8 mouse cellular contexts compared by ENCODE assay signal in genomic region chr12:80063402-80064150, GRCm38 (mm10). TPM values are rescaled to one million over a fixed set of nuclear protein-coding genes. Genes with fewer than 3 reads are reported as not detected.
DNase-seq lines count a peak whose midpoint lies in the region; ATAC-seq and TF ChIP-seq lines count a peak whose summit lies in the region.

No protein-coding gene starts in this region.

- no peak overlapping the region for H3K9ac ChIP-seq in embryonic facial prominence, embryonic 12.5 days
- H3K9ac ChIP-seq in hindbrain, embryonic 14.5 days = no peak overlapping the region
- H3K9ac ChIP-seq in midbrain, postnatal 0 days (replicated peaks; ENCODE audit: low read length, poor library complexity, severe bottlenecking) = no peak overlapping the region

- no peaks in the 10 kb centered on the region for H3K36me3 ChIP-seq in embryonic facial prominence, embryonic 12.5 days
- no peaks in the 10 kb centered on the region for H3K36me3 ChIP-seq in hindbrain, embryonic 14.5 days (replicated peaks; ENCODE audit: control insufficient read depth, insufficient read depth)
- no peaks in the 10 kb centered on the region for H3K36me3 ChIP-seq in midbrain, postnatal 0 days (ENCODE audit: insufficient read depth, low read length)

- H3K4me3 ChIP-seq in left cerebral cortex, adult 2 months = no peak overlapping the region
- H3K4me3 ChIP-seq in embryonic facial prominence, embryonic 12.5 days = no peak overlapping the region
- no peak overlapping the region for H3K4me3 ChIP-seq in hindbrain, embryonic 14.5 days (replicated peaks; ENCODE audit: low read length)
- no peak overlapping the region for H3K4me3 ChIP-seq in midbrain, postnatal 0 days (ENCODE audit: low read depth, low read length)

- no peaks in the 10 kb centered on the region for H3K9me3 ChIP-seq in embryonic facial prominence, embryonic 12.5 days
- H3K9me3 ChIP-seq in hindbrain, embryonic 14.5 days (ENCODE audit: control insufficient read depth, low read length) = no peaks in the 10 kb centered on the region
- no peaks in the 10 kb centered on the region for H3K9me3 ChIP-seq in midbrain, postnatal 0 days (ENCODE audit: low read length)

- H3K4me2 ChIP-seq in embryonic facial prominence, embryonic 12.5 days (replicated peaks) = no peak overlapping the region
- H3K4me2 ChIP-seq in hindbrain, embryonic 14.5 days (replicated peaks) = no peak overlapping the region
- no peak overlapping the region for H3K4me2 ChIP-seq in midbrain, postnatal 0 days (ENCODE audit: low read depth, low read length, poor library complexity, severe bottlenecking)

- DNase-seq in left cerebral cortex, adult 2 months (ENCODE audit: extremely low spot score in 1 of 2, low spot score in 2 of 2) = no peak
- DNase-seq in left cerebral cortex, postnatal 36 days (ENCODE audit: low spot score in 2 of 2) = no peak
- no peak for DNase-seq in hindbrain, embryonic 14.5 days (ENCODE audit: low spot score)
- no peak for DNase-seq in midbrain, postnatal 0 days (ENCODE audit: low spot score)
- DNase-seq in adrenal gland, postnatal 4 days (ENCODE audit: low spot score in 2 of 2) = no peak
- no peak for DNase-seq in yolk sac, embryonic 10.5 days (ENCODE audit: low spot score)
- no peak for DNase-seq in right cerebral cortex, postnatal 14 days

- WGBS in embryonic facial prominence, embryonic 12.5 days = 36% methylated on average over 7 of the region's 7 CpGs
- 16% methylated on average over 7 of the region's 7 CpGs for WGBS in hindbrain, embryonic 14.5 days
- 25% methylated on average over 7 of the region's 7 CpGs for WGBS in midbrain, postnatal 0 days

- peak overlapping the region; percentile 56; the same call in 1 of the 2 replicates for H3K27ac ChIP-seq in left cerebral cortex, adult 2 months
- H3K27ac ChIP-seq in embryonic facial prominence, embryonic 12.5 days = peak overlapping the region; percentile 95
- peak overlapping the region; percentile 74 for H3K27ac ChIP-seq in hindbrain, embryonic 14.5 days
- peak overlapping the region; percentile 74 for H3K27ac ChIP-seq in midbrain, postnatal 0 days (ENCODE audit: low read depth, low read length)

- intact Hi-C loops in left cerebral cortex, adult 2 months (cut with DNase I) = no loop called here
- intact Hi-C loops in left cerebral cortex, postnatal 36 days (cut with DNase I) = loop anchor here (5.0 kb wide), 1 partner anchor 49 kb away; the partner anchor contains the start of gene Zfp36l1

- peaks cover 45% of the 10 kb centered on the region for H3K4me1 ChIP-seq in embryonic facial prominence, embryonic 12.5 days
- peaks cover 46% of the 10 kb centered on the region for H3K4me1 ChIP-seq in hindbrain, embryonic 14.5 days (replicated peaks; ENCODE audit: control insufficient read depth, insufficient read depth, low read length)
- H3K4me1 ChIP-seq in midbrain, postnatal 0 days (ENCODE audit: insufficient read depth, low read length) = peaks cover 27% of the 10 kb centered on the region

- no peak for TF ChIP-seq CTCF in left cerebral cortex, adult 2 months (IDR thresholded peaks at IDR 0.05)
- no peak for TF ChIP-seq CTCF in midbrain, postnatal 0 days (IDR thresholded peaks at IDR 0.05)

- no peak for ATAC-seq in embryonic facial prominence, embryonic 12.5 days (ENCODE audit: insufficient number of reproducible peaks, insufficient read depth, low FRiP score, low TSS enrichment)
- no peak for ATAC-seq in hindbrain, embryonic 14.5 days (ENCODE audit: low FRiP score)
- ATAC-seq in midbrain, postnatal 0 days (ENCODE audit: low FRiP score) = no peak

- no peaks in the 10 kb centered on the region for H3K27me3 ChIP-seq in embryonic facial prominence, embryonic 12.5 days
- H3K27me3 ChIP-seq in hindbrain, embryonic 14.5 days (ENCODE audit: control insufficient read depth, insufficient read depth, low read length) = no peaks in the 10 kb centered on the region
- no peaks in the 10 kb centered on the region for H3K27me3 ChIP-seq in midbrain, postnatal 0 days (ENCODE audit: insufficient read depth, low read length)

RNA-seq across cellular contexts. Expression of gene Zfp36l1, which starts 49.2 kb away (rescaled TPM):
- 10 to 100 TPM; 32.7 to 39.2 TPM for total RNA-seq in left cerebral cortex, adult 2 months (2021)
- total RNA-seq in left cerebral cortex, postnatal 36 days (2021) = 10 to 100 TPM; 37.3 to 40.0 TPM
- polyA plus RNA-seq in embryonic facial prominence, embryonic 12.5 days (2016; fragmentation: Nextera tagmentation; extraction: Ambion mirVana) = 115 and 124 TPM in 2 replicates
- polyA plus RNA-seq in hindbrain, embryonic 14.5 days (2014; fragmentation: Nextera tagmentation; extraction: Ambion mirVana) = 47.7 and 48.8 TPM in 2 replicates
- 32.7 and 47.4 TPM in 2 replicates for total RNA-seq in midbrain, postnatal 0 days (2014; rRNA removed)
- 46.3 and 48.5 TPM in 2 replicates for polyA plus RNA-seq in midbrain, postnatal 0 days (2015; fragmentation: Nextera tagmentation; extraction: Ambion mirVana)
- 100 to 1,000 TPM; 264 to 275 TPM for total RNA-seq in adrenal gland, postnatal 4 days (2021)
